Mouse (Mus musculus): ENCODE data around the gene Tedc2.

GRCm38 (mm10) chr17:24224741-24225140 lies 4.1 kb upstream of the Tedc2 start:
- TF ChIP-seq POLR2A (IDR thresholded peaks at IDR 0.05; ENCODE audit: low read depth, low read length) (no peak), CTCF (IDR thresholded peaks at IDR 0.05; ENCODE audit: extremely low read depth, insufficient read length, insufficient replicate concordance, low read depth, low read length) (no peak)
